Mouse (Mus musculus) liver, embryonic 12.5 days (tissue): Measurements from ENCODE around the gene Atxn7. TPM values are rescaled to one million over a fixed set of nuclear protein-coding genes. Genes with fewer than 3 reads are reported as not detected.
"Not testable (repeated sequence)": the region's sequence is repeated elsewhere in the genome, so short reads cannot be mapped to it uniquely, and the experiment has no call there.

ENCODE experiments used
- ATAC-seq: fragments of 200-750 bp; cut with Nextera tagmentation; 2 replicates; pipeline ENCODE4 v1.8.0; 2017; ENCODE audit warnings: moderate number of reproducible peaks, mild to moderate bottlenecking, moderate library complexity
- H3K27ac ChIP-seq: fragments of 300-500 bp; sonication (generic); 2 replicates; pipeline ENCODE4 v1.5.1; 2016; ENCODE audit warnings: mild to moderate bottlenecking
- H3K27me3 ChIP-seq: fragments of 300-500 bp; sonication (generic); replicated peaks from 2 replicates; pipeline ENCODE4 v1.6.1; 2016; ENCODE audit warnings: mild to moderate bottlenecking, moderate library complexity
- H3K36me3 ChIP-seq: fragments of 300-500 bp; sonication (generic); 2 replicates; pipeline ENCODE4 v1.6.1; 2016; ENCODE audit warnings: mild to moderate bottlenecking, moderate library complexity
- H3K4me1 ChIP-seq: fragments of 300-500 bp; sonication (generic); 2 replicates; pipeline ENCODE4 v1.6.1; 2016
- H3K4me2 ChIP-seq: fragments of 300-500 bp; sonication (generic); 2 replicates; pipeline ENCODE4 v1.6.1; 2016; ENCODE audit warnings: mild to moderate bottlenecking, moderate library complexity
- H3K4me3 ChIP-seq: fragments of 300-500 bp; sonication (generic); 2 replicates; pipeline ENCODE4 v1.5.1; 2016; ENCODE audit warnings: mild to moderate bottlenecking, moderate library complexity
- H3K9ac ChIP-seq: fragments of 300-500 bp; sonication (generic); 2 replicates; pipeline ENCODE4 v1.6.1; 2016; ENCODE audit warnings: mild to moderate bottlenecking, moderate library complexity
- H3K9me3 ChIP-seq: fragments of 300-500 bp; sonication (generic); replicated peaks from 2 replicates; pipeline ENCODE4 v1.6.1; 2016; ENCODE audit warnings: mild to moderate bottlenecking, moderate library complexity
- WGBS: fragments of 180-500 bp; shearing (Covaris S2); methylation state at CpG from one replicate; pipeline ENCODE4 v1.1.7; 2016; ENCODE audit not compliant: insufficient replicate concordance; 5-methylcytosine and 5-hydroxymethylcytosine counted together
- polyA plus RNA-seq: library from polyadenylated mRNA; unstranded; fragments of >200 nt; fragmentation: Nextera tagmentation; extraction: Ambion mirVana; gene quantifications from 2 replicates; pipeline ENCODE4 v1.2.1, GENCODE M21; 2016

The Atxn7 gene
- polyA plus RNA-seq: 2.0 and 2.5 TPM in 2 replicates

DNA sequence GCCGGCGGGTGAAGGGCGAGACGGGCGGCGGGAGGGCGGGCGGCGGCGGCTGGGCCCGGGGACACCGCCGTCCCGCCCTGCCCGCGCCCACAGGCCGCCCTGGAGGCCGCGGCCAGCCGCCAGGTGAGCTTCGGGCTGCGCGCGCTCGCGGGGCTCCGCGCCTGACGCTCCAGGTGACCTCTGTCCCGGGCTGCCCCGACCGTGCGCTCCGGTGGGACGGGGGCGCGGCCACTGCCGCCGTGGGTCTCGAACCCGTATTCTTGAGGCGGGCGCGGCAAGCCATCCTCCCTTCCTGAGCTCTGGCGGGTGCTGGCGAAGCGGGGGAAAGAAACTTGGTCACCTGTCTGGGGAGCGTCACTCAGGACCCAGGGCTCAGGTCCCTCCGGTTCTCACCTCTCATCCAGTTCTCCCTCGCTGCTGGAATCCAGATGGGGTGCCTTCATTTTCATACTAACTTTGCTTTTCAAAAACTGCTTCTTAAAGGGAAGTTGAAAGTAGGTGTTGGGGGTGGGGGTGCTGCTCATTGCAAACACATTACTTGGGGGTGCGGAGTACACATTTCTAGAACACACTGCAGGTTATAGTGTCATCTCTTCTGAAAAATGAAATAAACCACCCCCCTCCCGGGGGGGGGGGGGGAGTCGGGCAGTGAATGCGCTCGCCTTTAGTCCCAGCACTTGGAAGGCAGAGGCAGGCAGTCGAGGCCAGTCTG lies at the start of gene Atxn7, which contains the start of gene Thoc7:
Atxn7 (plus strand) TSS at position 40 of the 712 bp plus-strand sequence.
Thoc7 (minus strand) TSS at position 452 of the 712 bp plus-strand sequence.
- peak; percentile 80 for ATAC-seq
- no peaks in the 10 kb centered on the region for H3K9me3 ChIP-seq
- H3K36me3 ChIP-seq: peaks cover 2% of the 10 kb centered on the region; the same call in 1 of the 2 replicates
- WGBS: 1% methylated on average over 45 of the region's 56 CpGs
- H3K27me3 ChIP-seq: no peaks in the 10 kb centered on the region
- H3K9ac ChIP-seq: peak within 1 kb of the TSS; percentile 97
- peak within 1 kb of the TSS; percentile 96 for H3K4me3 ChIP-seq
- H3K27ac ChIP-seq: peak within 1 kb of the TSS; percentile 87
- H3K4me1 ChIP-seq: peaks cover 46% of the 10 kb centered on the region
- peak within 1 kb of the TSS; percentile 87 for H3K4me2 ChIP-seq

DNA sequence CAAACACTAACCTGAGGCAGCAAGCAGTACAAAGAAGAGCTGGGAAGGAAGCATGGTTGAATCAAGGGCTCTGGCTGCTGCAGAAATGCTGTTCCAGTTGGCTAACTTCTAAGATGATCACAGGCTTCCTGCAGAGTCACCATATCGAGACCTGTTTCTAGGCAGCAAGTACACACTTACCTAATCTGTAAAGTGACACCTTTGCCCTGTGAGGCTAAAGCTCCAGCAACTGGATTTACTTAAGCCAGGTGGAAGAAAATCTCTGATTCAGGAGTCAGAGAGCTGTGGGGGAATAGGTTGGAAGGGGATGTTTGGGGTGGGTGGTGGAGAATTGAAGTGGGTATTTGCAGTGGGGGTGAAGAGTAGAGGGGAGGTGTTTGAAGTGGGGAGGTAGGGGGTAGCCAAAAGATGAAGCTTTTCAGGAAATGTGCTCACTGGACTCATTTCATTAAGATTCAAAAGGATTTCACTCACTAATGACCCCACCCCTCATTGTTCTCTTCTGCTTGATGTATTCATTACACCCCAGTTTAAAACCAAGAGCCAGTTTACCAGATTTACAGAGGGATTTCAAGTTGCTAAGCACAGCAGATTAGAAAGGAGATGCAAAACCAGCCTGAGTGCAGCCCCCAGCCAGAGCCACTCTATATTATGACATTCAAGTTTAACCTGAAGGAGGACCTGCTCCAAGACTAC lies 46.7 kb upstream of the Atxn7 start, which contains the start of gene Gm281:
Gm281 (minus strand) TSS at position 92 of the 696 bp plus-strand sequence.
- no peak within 1 kb of the TSS for H3K4me2 ChIP-seq
- no peaks in the 10 kb centered on the region for H3K27me3 ChIP-seq
- H3K27ac ChIP-seq: no peak within 1 kb of the TSS
- H3K36me3 ChIP-seq: no peaks in the 10 kb centered on the region
- ATAC-seq: no peak
- no peak within 1 kb of the TSS for H3K9ac ChIP-seq
- no peak within 1 kb of the TSS for H3K4me3 ChIP-seq
- H3K4me1 ChIP-seq: no peaks in the 10 kb centered on the region
- H3K9me3 ChIP-seq: no peaks in the 10 kb centered on the region
- 32% methylated on average over 1 of the region's 1 CpGs for WGBS

DNA sequence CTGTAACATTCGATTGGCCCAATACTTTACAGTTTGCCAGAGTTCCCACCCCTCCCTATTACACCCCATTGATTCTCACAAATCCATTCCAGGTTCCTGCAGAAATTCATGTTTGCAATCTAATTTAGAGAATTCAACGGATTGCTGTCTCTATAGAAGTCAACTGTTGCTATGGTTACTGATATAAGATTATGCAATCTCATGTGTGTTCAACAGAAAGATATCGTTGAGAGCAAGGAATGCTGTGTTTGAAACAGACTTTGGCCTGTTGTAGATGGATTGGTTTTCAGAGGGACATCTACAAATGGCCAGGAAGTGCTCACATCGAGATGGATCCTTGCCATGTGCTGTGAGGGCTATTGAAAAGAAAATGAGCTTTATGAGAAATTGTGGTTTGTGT lies 46.0 kb upstream of the Atxn7 start:
- no peaks in the 10 kb centered on the region for H3K27me3 ChIP-seq
- no peaks in the 10 kb centered on the region for H3K4me1 ChIP-seq
- no peak overlapping the region for H3K9ac ChIP-seq
- H3K9me3 ChIP-seq: no peaks in the 10 kb centered on the region
- no peak overlapping the region for H3K4me3 ChIP-seq
- H3K27ac ChIP-seq: no peak overlapping the region
- whole genome bisulfite sequencing: 58% methylated on average over 4 of the region's 4 CpGs
- no peak overlapping the region for H3K4me2 ChIP-seq
- no peaks in the 10 kb centered on the region for H3K36me3 ChIP-seq
- ATAC-seq: no peak

DNA sequence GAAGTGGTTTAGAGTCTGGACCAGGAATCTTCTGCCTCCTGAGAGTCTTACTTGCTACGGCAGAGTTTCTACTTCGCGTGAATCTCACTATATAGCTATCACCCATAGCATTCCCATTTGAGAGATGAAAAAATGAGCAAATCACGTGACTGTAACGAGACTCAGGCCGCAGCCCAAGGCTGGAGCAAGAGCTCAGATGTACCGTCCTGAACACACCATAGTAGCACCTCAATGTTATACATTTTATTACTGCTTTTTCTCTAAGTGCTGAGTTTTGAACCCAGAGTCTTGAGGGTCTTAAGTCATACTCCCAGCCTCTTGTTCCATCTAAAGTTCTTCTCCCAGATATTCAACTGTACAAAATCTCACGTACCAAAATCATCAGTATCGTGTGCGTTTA lies 44.0 kb upstream of the Atxn7 start:
- no peak overlapping the region for H3K9ac ChIP-seq
- H3K4me3 ChIP-seq: no peak overlapping the region
- H3K4me1 ChIP-seq: no peaks in the 10 kb centered on the region
- no peak for ATAC-seq
- H3K27ac ChIP-seq: no peak overlapping the region
- H3K9me3 ChIP-seq: no peaks in the 10 kb centered on the region
- 71% methylated on average over 10 of the region's 10 CpGs for WGBS
- no peaks in the 10 kb centered on the region for H3K27me3 ChIP-seq
- H3K36me3 ChIP-seq: no peaks in the 10 kb centered on the region
- H3K4me2 ChIP-seq: no peak overlapping the region

DNA sequence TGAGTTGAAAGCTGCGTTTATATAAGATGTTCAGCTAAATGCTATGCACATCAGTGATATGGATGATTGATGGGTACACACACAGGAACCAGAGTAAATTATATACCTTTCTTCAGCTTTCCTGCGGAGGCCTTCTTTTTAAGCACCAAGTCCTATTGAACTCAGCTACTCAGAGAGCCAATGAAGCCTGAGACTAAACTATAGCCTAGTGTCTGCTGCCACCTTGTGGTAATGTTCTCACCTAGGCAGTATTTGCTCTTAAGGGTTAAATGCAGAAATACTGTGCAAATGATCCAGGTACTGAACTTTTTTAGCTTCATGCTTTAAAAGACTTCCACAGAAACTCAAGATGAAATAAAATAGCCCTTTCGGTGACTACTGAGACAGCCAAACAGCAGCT lies 43.6 kb upstream of the Atxn7 start:
- 38% methylated on average over 3 of the region's 3 CpGs for whole genome bisulfite sequencing
- no peak for ATAC-seq
- no peaks in the 10 kb centered on the region for H3K4me1 ChIP-seq
- no peak overlapping the region for H3K4me3 ChIP-seq
- no peak overlapping the region for H3K4me2 ChIP-seq
- H3K9me3 ChIP-seq: no peaks in the 10 kb centered on the region
- H3K9ac ChIP-seq: no peak overlapping the region
- no peak overlapping the region for H3K27ac ChIP-seq
- H3K27me3 ChIP-seq: no peaks in the 10 kb centered on the region
- H3K36me3 ChIP-seq: no peaks in the 10 kb centered on the region

DNA sequence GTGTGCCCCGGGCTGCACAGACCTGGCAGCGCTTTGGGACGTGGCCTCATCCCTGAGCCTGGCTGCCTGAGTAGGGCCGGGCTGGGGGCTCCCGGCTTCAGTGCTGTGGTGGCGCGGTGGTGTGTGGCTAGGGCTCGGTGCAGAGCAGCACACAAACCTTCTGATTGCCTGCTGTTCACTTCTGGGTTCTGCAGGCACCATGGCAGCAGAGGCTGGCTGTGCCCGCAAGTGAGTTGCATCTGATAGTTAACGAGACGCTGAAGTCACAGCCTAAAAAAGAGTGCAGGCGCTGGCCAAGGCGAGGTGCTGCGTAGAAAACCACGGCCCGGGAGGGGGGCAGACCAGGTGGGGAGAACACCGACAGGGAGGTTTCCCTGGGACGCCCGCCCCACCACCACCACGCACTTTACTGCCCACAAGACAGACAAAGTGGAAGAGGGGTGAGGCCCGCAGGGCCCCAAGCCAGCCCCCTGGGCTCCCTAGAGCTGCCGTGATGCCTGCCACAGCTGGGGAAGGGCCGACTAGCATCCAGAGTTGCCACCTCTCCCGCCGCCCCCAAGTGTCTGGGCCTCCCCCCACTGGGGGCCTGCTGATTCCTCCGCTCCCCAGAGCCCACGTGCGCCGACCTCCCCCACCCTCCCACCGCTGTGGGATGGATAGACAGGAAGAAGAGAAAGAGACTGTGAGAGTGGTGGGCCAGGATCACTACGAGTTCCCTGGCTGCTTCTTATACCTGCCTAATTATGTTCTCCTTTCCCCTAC lies 27.8 kb upstream of the Atxn7 start:
- WGBS: 25% methylated on average over 31 of the region's 31 CpGs
- Histone ChIP-seq H3K4me1 (peaks cover 13% of the 10 kb centered on the region; the same call in 1 of the 2 replicates), H3K9ac (peak overlapping the region; percentile 58), H3K4me3 (peak overlapping the region; percentile 51), H3K9me3 (0 out of 2 replicates have a peak, but pooled peaks cover 9% of the 10 kb centered on the region), H3K27ac (no peak overlapping the region), H3K36me3 (no peaks in the 10 kb centered on the region), H3K27me3 (no peaks in the 10 kb centered on the region), H3K4me2 (peak overlapping the region; percentile 83)
- ATAC-seq: peak; percentile 66

DNA sequence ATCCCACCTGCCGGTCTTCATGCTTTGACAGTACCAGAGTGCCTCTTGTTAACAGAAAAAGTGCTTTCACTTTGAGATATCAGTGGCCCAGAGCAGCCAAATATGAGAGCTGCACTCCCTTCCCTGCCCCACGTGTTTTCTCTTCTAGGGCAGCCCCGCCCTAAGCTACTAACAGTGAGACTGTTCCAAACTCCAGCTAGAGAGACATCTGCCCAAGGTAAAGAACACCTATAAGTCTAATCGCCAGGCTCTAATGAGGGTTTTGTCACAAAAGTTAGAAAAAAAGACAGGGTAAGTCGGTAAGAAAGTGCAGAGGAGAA lies 27.2 kb upstream of the Atxn7 start:
- no peak overlapping the region for H3K27ac ChIP-seq
- 32% methylated on average over 5 of the region's 5 CpGs for WGBS
- peak overlapping the region; percentile 83 for H3K4me2 ChIP-seq
- H3K27me3 ChIP-seq: no peaks in the 10 kb centered on the region
- H3K4me3 ChIP-seq: peak overlapping the region; percentile 51
- peak; percentile 61 for ATAC-seq
- H3K4me1 ChIP-seq: peaks cover 13% of the 10 kb centered on the region; the same call in 1 of the 2 replicates
- no peaks in the 10 kb centered on the region for H3K36me3 ChIP-seq
- H3K9me3 ChIP-seq: 0 out of 2 replicates have a peak, but pooled peaks cover 9% of the 10 kb centered on the region
- H3K9ac ChIP-seq: peak overlapping the region; percentile 58; the same call in 1 of the 2 replicates

DNA sequence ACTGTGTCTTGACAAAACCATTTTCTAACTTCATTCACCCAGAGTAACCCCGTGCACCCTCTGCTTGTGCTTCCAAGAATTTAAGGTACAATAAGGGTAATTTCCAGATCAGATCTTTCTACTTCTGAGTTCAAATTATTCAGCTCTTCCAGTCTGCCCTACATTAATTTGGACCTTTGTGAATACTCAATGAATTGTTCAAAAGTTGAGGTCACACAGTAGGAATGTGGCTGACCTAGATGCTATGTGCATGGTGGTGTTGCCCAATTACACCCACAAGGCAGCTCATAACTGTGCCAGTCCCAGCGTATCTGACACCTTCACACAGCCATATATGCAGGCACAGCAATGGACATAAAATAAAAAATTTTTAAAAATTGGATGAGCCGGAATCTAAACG lies 16.6 kb upstream of the Atxn7 start:
- Histone ChIP-seq H3K4me1 (no peaks in the 10 kb centered on the region), H3K27ac (no peak overlapping the region), H3K9ac (no peak overlapping the region), H3K4me3 (no peak overlapping the region), H3K4me2 (no peak overlapping the region), H3K27me3 (no peaks in the 10 kb centered on the region), H3K36me3 (peaks cover 28% of the 10 kb centered on the region), H3K9me3 (no peaks in the 10 kb centered on the region)
- ATAC-seq: no peak
- whole genome bisulfite sequencing: 70% methylated on average over 4 of the region's 4 CpGs

DNA sequence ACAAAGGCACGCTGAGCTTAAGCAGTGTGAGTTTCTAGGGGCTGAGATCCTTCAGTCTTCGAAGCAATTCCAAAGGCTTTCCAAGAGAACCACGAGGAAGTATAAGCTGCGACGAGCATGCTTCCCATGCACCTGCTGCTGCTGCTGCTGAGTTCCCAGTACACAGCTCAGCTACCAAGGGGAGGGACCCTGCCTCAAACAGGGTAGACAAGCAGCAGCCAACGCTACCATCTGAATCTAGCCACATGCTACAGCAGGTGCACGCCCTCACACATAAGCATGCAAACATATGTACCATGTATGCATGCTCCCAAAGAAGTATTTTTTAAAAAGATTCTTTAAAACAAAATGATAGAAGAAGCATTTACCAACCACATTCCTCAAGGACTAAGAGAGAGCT lies 12.9 kb upstream of the Atxn7 start:
- Histone ChIP-seq H3K9ac (no peak overlapping the region), H3K27me3 (no peaks in the 10 kb centered on the region), H3K4me1 (no peaks in the 10 kb centered on the region), H3K9me3 (no peaks in the 10 kb centered on the region), H3K4me2 (no peak overlapping the region), H3K36me3 (peaks cover 57% of the 10 kb centered on the region), H3K4me3 (no peak overlapping the region), H3K27ac (no peak overlapping the region)
- no peak for ATAC-seq
- WGBS: 87% methylated on average over 7 of the region's 7 CpGs

DNA sequence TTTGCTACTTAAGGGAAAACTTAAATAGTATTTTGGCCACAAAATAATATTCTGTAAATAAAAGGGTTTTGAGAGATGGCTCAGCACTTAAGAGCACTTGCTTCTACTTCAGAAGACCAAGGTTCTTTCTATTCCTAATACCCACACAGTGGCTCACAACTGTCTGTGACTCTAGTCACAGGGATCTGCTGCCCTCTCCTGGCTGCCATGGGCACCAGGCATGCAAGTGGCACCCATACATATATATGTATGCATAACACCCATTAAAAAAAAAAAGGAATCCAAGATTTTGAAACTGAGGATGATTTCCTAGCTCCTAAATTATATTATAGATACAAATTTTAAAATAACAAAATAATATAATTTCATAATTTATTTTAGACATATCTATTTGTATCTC lies 10.8 kb upstream of the Atxn7 start:
- no peak overlapping the region for H3K27ac ChIP-seq
- no peaks in the 10 kb centered on the region for H3K4me1 ChIP-seq
- H3K9ac ChIP-seq: no peak overlapping the region
- no peaks in the 10 kb centered on the region for H3K27me3 ChIP-seq
- H3K9me3 ChIP-seq: no peaks in the 10 kb centered on the region
- peaks cover 70% of the 10 kb centered on the region for H3K36me3 ChIP-seq
- peak; percentile 68 for ATAC-seq
- no peak overlapping the region for H3K4me3 ChIP-seq
- H3K4me2 ChIP-seq: no peak overlapping the region

DNA sequence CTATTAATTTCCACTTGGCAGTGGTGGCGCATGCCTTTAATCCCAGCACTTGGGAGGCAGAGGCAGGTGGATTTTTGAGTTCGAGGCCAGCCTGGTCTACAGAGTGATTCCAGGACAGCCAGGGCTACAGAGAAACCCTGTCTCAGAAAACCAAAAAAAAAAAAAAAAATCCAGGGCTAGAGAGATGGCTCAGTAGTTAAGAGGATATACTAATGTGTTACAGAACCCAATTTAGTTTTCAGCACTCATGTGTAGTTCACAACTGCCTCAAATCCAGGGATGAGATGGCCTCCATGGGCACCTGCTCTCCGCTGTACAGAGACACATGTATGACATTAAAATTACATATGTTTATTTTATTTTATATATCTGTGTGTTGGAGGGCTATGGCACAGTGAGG lies 9.1 kb upstream of the Atxn7 start:
- not testable (repeated sequence) for H3K27ac ChIP-seq, ATAC-seq
- WGBS: 91% methylated on average over 3 of the region's 3 CpGs

DNA sequence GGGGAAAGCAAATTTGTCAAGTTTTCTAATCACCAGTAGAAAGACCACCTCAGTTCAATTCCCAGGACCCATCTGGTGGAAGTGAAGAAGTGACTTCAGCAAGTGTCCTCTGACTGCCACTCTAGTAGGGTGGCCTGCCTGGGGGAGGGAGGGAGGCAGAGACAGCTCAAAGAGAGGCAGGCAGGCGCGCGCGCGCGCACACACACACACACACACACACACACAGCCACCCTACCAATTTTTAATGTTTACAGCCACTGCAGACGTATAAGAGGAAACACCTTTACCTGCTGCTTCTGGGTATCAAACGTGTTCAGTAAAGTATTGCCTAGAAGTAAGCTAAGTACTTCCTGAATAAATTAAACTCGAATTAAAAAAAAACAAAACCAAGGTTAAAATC lies 1.2 kb upstream of the Atxn7 start:
- ATAC-seq: peak; percentile 76
- Histone ChIP-seq H3K9ac (peak overlapping the region; percentile 97), H3K27me3 (no peaks in the 10 kb centered on the region), H3K4me3 (peak overlapping the region; percentile 96), H3K4me2 (peak overlapping the region; percentile 87), H3K27ac (peak overlapping the region; percentile 87), H3K4me1 (peaks cover 40% of the 10 kb centered on the region), H3K36me3 (peaks cover 14% of the 10 kb centered on the region), H3K9me3 (no peaks in the 10 kb centered on the region)
- 0% methylated on average over 9 of the region's 9 CpGs for WGBS

More for the DNA sequence above, 9.1 kb upstream of the Atxn7 start:
- H3K9me3 ChIP-seq, H3K27me3 ChIP-seq, H3K9ac ChIP-seq, H3K4me1 ChIP-seq, H3K4me3 ChIP-seq, H3K4me2 ChIP-seq: not testable (repeated sequence)
- peaks cover 75% of the 10 kb centered on the region for H3K36me3 ChIP-seq
